Comparison of ENCODE assay signal across 30 mouse cellular contexts in genomic region chr7:99573351-99573750, GRCm38 (mm10). TPM values are rescaled to one million over a fixed set of nuclear protein-coding genes. Genes with fewer than 3 reads are reported as not detected.
A peak's percentile ranks its signal among the peaks of the same experiment; 100 is the strongest.
DNase-seq lines count a peak whose midpoint lies in the region; ATAC-seq lines count a peak whose summit lies in the region.
"Had no signal": no experiment of that assay in that cellular context is flagged by ENCODE, and none has a peak within 500 bp of the region (broad histone marks: within the 10 kb centered on the region; RNA-seq: fewer than 3 reads in every experiment).

No protein-coding gene starts in this region.

- no peaks in the 10 kb centered on the region for H3K9me3 ChIP-seq in embryonic facial prominence, embryonic 13.5 days
- H3K9me3 ChIP-seq in embryonic facial prominence, embryonic 10.5 days: no peaks in the 10 kb centered on the region
- H3K9me3 ChIP-seq in hindbrain, embryonic 10.5 days: no peaks in the 10 kb centered on the region
- no peaks in the 10 kb centered on the region for H3K9me3 ChIP-seq in hindbrain, embryonic 16.5 days (ENCODE audit: control insufficient read depth, low read length)
- H3K9me3 ChIP-seq in neural tube, embryonic 13.5 days: no peaks in the 10 kb centered on the region
- no peaks in the 10 kb centered on the region for H3K9me3 ChIP-seq in neural tube, embryonic 15.5 days (replicated peaks)
- H3K9me3 ChIP-seq: embryonic facial prominence, embryonic 15.5 days; forebrain, embryonic 13.5 days; heart, embryonic 12.5 days; hindbrain, embryonic 15.5 days; intestine, embryonic 15.5 days; liver, embryonic 12.5 days had no signal

- no peak for ATAC-seq in embryonic facial prominence, embryonic 13.5 days (ENCODE audit: insufficient number of reproducible peaks, insufficient read depth, low FRiP score, low TSS enrichment, low read depth)
- no peak for ATAC-seq in hindbrain, embryonic 16.5 days
- ATAC-seq in neural tube, embryonic 13.5 days (ENCODE audit: low read depth): no peak
- no peak for ATAC-seq in neural tube, embryonic 15.5 days (ENCODE audit: low FRiP score)
- ATAC-seq: activated CD4-positive, CD25-positive, alpha-beta regulatory T cell, adult 4 months; forebrain, embryonic 13.5 days; intestine, embryonic 15.5 days; liver, embryonic 12.5 days; liver, postnatal 0 days; midbrain, embryonic 16.5 days had no signal

- DNase-seq in cerebellum, adult 18-20 months: peak; percentile 29 to 31
- no peak for DNase-seq in cerebellum, adult 9-10 months
- no peak for DNase-seq in embryonic facial prominence, embryonic 10.5 days (ENCODE audit: low spot score)
- DNase-seq in hindbrain, embryonic 10.5 days (ENCODE audit: low spot score): no peak
- DNase-seq: adrenal gland, adult 2 months; adrenal gland, postnatal 36 days; gastrocnemius, postnatal 36 days; heart, adult 18-20 months; heart, postnatal 10 days; kidney, adult 2 months; kidney, postnatal 36 days; layer of hippocampus, postnatal 36 days; liver, postnatal 0 days; lung, postnatal 36 days; right cerebral cortex, postnatal 14 days had no signal

- peaks cover 30% of the 10 kb centered on the region for H3K4me1 ChIP-seq in embryonic facial prominence, embryonic 13.5 days
- peaks cover 40% of the 10 kb centered on the region for H3K4me1 ChIP-seq in embryonic facial prominence, embryonic 10.5 days
- H3K4me1 ChIP-seq in hindbrain, embryonic 10.5 days (replicated peaks): peaks cover 43% of the 10 kb centered on the region
- peaks cover 6% of the 10 kb centered on the region for H3K4me1 ChIP-seq in hindbrain, embryonic 16.5 days (ENCODE audit: control insufficient read depth, insufficient read depth, low read depth, low read length)
- peaks cover 38% of the 10 kb centered on the region for H3K4me1 ChIP-seq in neural tube, embryonic 13.5 days (replicated peaks)
- peaks cover 14% of the 10 kb centered on the region for H3K4me1 ChIP-seq in neural tube, embryonic 15.5 days

- 64% methylated on average over 4 of the region's 4 CpGs for WGBS in embryonic facial prominence, embryonic 13.5 days
- 60% methylated on average over 4 of the region's 4 CpGs for WGBS in embryonic facial prominence, embryonic 10.5 days
- 71% methylated on average over 4 of the region's 4 CpGs for WGBS in hindbrain, embryonic 10.5 days
- 54% methylated on average over 4 of the region's 4 CpGs for WGBS in hindbrain, embryonic 16.5 days
- WGBS in neural tube, embryonic 13.5 days: 52% methylated on average over 4 of the region's 4 CpGs
- 57% methylated on average over 4 of the region's 4 CpGs for WGBS in neural tube, embryonic 15.5 days

- no peak overlapping the region for H3K27ac ChIP-seq in embryonic facial prominence, embryonic 13.5 days
- no peak overlapping the region for H3K27ac ChIP-seq in embryonic facial prominence, embryonic 10.5 days (replicated peaks)
- peak overlapping the region; percentile 56; the same call in 1 of the 2 replicates for H3K27ac ChIP-seq in hindbrain, embryonic 10.5 days
- no peak overlapping the region for H3K27ac ChIP-seq in hindbrain, embryonic 16.5 days (ENCODE audit: low read depth, low read length)
- H3K27ac ChIP-seq in neural tube, embryonic 13.5 days (replicated peaks): peak overlapping the region; percentile 56; the same call in 1 of the 2 replicates
- no peak overlapping the region for H3K27ac ChIP-seq in neural tube, embryonic 15.5 days (replicated peaks)
- H3K27ac ChIP-seq: embryonic facial prominence, embryonic 15.5 days; forebrain, embryonic 13.5 days; hindbrain, embryonic 15.5 days; intestine, embryonic 15.5 days; liver, embryonic 12.5 days had no signal

- no peaks in the 10 kb centered on the region for H3K27me3 ChIP-seq in embryonic facial prominence, embryonic 13.5 days
- no peaks in the 10 kb centered on the region for H3K27me3 ChIP-seq in embryonic facial prominence, embryonic 10.5 days (replicated peaks; ENCODE audit: low read depth, poor library complexity, severe bottlenecking)
- no peaks in the 10 kb centered on the region for H3K27me3 ChIP-seq in hindbrain, embryonic 10.5 days (ENCODE audit: insufficient read depth, poor library complexity, severe bottlenecking)
- no peaks in the 10 kb centered on the region for H3K27me3 ChIP-seq in hindbrain, embryonic 16.5 days (replicated peaks; ENCODE audit: control insufficient read depth, insufficient read depth, low read length)
- H3K27me3 ChIP-seq in neural tube, embryonic 13.5 days: no peaks in the 10 kb centered on the region
- no peaks in the 10 kb centered on the region for H3K27me3 ChIP-seq in neural tube, embryonic 15.5 days (replicated peaks)
- H3K27me3 ChIP-seq: CH12.LX; embryonic facial prominence, embryonic 15.5 days; forebrain, embryonic 13.5 days; heart, embryonic 12.5 days; hindbrain, embryonic 15.5 days; intestine, embryonic 15.5 days; liver, embryonic 12.5 days had no signal

- no peaks in the 10 kb centered on the region for H3K36me3 ChIP-seq in embryonic facial prominence, embryonic 13.5 days
- peaks cover 6% of the 10 kb centered on the region; the same call in 1 of the 2 replicates for H3K36me3 ChIP-seq in embryonic facial prominence, embryonic 10.5 days (replicated peaks)
- H3K36me3 ChIP-seq in hindbrain, embryonic 10.5 days: peaks cover 10% of the 10 kb centered on the region
- no peaks in the 10 kb centered on the region for H3K36me3 ChIP-seq in hindbrain, embryonic 16.5 days (ENCODE audit: control insufficient read depth, insufficient read depth, low read length)
- H3K36me3 ChIP-seq in neural tube, embryonic 13.5 days: peaks cover 5% of the 10 kb centered on the region; the same call in 1 of the 2 replicates
- H3K36me3 ChIP-seq in neural tube, embryonic 15.5 days: no peaks in the 10 kb centered on the region
- H3K36me3 ChIP-seq: embryonic facial prominence, embryonic 15.5 days; heart, embryonic 12.5 days; hindbrain, embryonic 15.5 days; intestine, embryonic 15.5 days had no signal

- H3K9ac ChIP-seq in embryonic facial prominence, embryonic 13.5 days: peak overlapping the region; percentile 21; the same call in 1 of the 2 replicates
- H3K9ac ChIP-seq in hindbrain, embryonic 16.5 days (ENCODE audit: low read depth, low read length): no peak overlapping the region
- H3K9ac ChIP-seq in neural tube, embryonic 13.5 days: no peak overlapping the region
- H3K9ac ChIP-seq in neural tube, embryonic 15.5 days (replicated peaks): no peak overlapping the region
- H3K9ac ChIP-seq: embryonic facial prominence, embryonic 15.5 days; forebrain, embryonic 13.5 days; heart, embryonic 12.5 days; hindbrain, embryonic 15.5 days; intestine, embryonic 15.5 days; liver, embryonic 12.5 days; liver, postnatal 0 days had no signal

- H3K4me3 ChIP-seq in embryonic facial prominence, embryonic 13.5 days: no peak overlapping the region
- H3K4me3 ChIP-seq in embryonic facial prominence, embryonic 10.5 days: no peak overlapping the region
- H3K4me3 ChIP-seq in hindbrain, embryonic 10.5 days: no peak overlapping the region
- H3K4me3 ChIP-seq in hindbrain, embryonic 16.5 days (ENCODE audit: low read length): no peak overlapping the region
- no peak overlapping the region for H3K4me3 ChIP-seq in neural tube, embryonic 13.5 days
- no peak overlapping the region for H3K4me3 ChIP-seq in neural tube, embryonic 15.5 days (replicated peaks)
- H3K4me3 ChIP-seq: embryonic facial prominence, embryonic 15.5 days; forebrain, embryonic 13.5 days; heart, embryonic 12.5 days; hindbrain, embryonic 15.5 days; intestine, embryonic 15.5 days; liver, embryonic 12.5 days had no signal

- H3K4me2 ChIP-seq in embryonic facial prominence, embryonic 13.5 days: no peak overlapping the region
- H3K4me2 ChIP-seq in hindbrain, embryonic 16.5 days (ENCODE audit: low read length): no peak overlapping the region
- H3K4me2 ChIP-seq in neural tube, embryonic 13.5 days: no peak overlapping the region
- no peak overlapping the region for H3K4me2 ChIP-seq in neural tube, embryonic 15.5 days
- H3K4me2 ChIP-seq: embryonic facial prominence, embryonic 15.5 days; forebrain, embryonic 13.5 days; heart, embryonic 12.5 days; hindbrain, embryonic 15.5 days; intestine, embryonic 15.5 days; liver, embryonic 12.5 days; midbrain, embryonic 11.5 days had no signal

RNA-seq across cellular contexts. Expression of gene Arrb1, which starts 38.1 kb away (rescaled TPM):
- 6.3 and 9.7 TPM in 2 replicates for polyA plus RNA-seq in embryonic facial prominence, embryonic 13.5 days (2015; fragmentation: Nextera tagmentation; extraction: Ambion mirVana)
- 12.6 and 13.7 TPM in 2 replicates for polyA plus RNA-seq in embryonic facial prominence, embryonic 10.5 days (2016; fragmentation: Nextera tagmentation; extraction: Ambion mirVana)
- polyA plus RNA-seq in hindbrain, embryonic 10.5 days (2016; fragmentation: Nextera tagmentation; extraction: Ambion mirVana): 14.6 and 15.0 TPM in 2 replicates
- polyA plus RNA-seq in hindbrain, embryonic 16.5 days (2015; fragmentation: Nextera tagmentation; extraction: Ambion mirVana): 17.4 and 19.8 TPM in 2 replicates
- 15.9 and 16.2 TPM in 2 replicates for polyA plus RNA-seq in neural tube, embryonic 13.5 days (2015; fragmentation: Nextera tagmentation; extraction: Ambion mirVana)
- polyA plus RNA-seq in neural tube, embryonic 15.5 days (2015; fragmentation: Nextera tagmentation; extraction: Ambion mirVana): 15.1 and 16.6 TPM in 2 replicates

RNA-seq across cellular contexts. Expression of gene Tpbgl, which starts 53.6 kb away (rescaled TPM):
- 0.22 and 0.51 TPM in 2 replicates for polyA plus RNA-seq in embryonic facial prominence, embryonic 13.5 days (2015; fragmentation: Nextera tagmentation; extraction: Ambion mirVana)
- polyA plus RNA-seq in embryonic facial prominence, embryonic 10.5 days (2016; fragmentation: Nextera tagmentation; extraction: Ambion mirVana): 0.55 and 0.60 TPM in 2 replicates
- polyA plus RNA-seq in hindbrain, embryonic 10.5 days (2016; fragmentation: Nextera tagmentation; extraction: Ambion mirVana): 0.59 and 0.81 TPM in 2 replicates
- polyA plus RNA-seq in hindbrain, embryonic 16.5 days (2015; fragmentation: Nextera tagmentation; extraction: Ambion mirVana): 2.2 and 2.7 TPM in 2 replicates
- 2.2 and 3.8 TPM in 2 replicates for polyA plus RNA-seq in neural tube, embryonic 13.5 days (2015; fragmentation: Nextera tagmentation; extraction: Ambion mirVana)
- polyA plus RNA-seq in neural tube, embryonic 15.5 days (2015; fragmentation: Nextera tagmentation; extraction: Ambion mirVana): 2.5 and 3.2 TPM in 2 replicates
- polyA plus RNA-seq: C2C12 had no signal

Comparison
In these comparisons a context has a peak if more than half of its experiments do, and no peak if none do; other contexts are left out.
1. DNase-seq: peak in cerebellum, adult 18-20 months (2 of 2); none in cerebellum, adult 9-10 months (single experiment), embryonic facial prominence, embryonic 10.5 days (single experiment) and hindbrain, embryonic 10.5 days (single experiment).
2. H3K27ac ChIP-seq: peak in hindbrain, embryonic 10.5 days (single experiment) and neural tube, embryonic 13.5 days (single experiment); none in embryonic facial prominence, embryonic 13.5 days (single experiment), embryonic facial prominence, embryonic 10.5 days (single experiment), hindbrain, embryonic 16.5 days (single experiment) and neural tube, embryonic 15.5 days (single experiment).